Mouse (Mus musculus) left cerebral cortex, adult 11 months (tissue): ENCODE measurements around the gene Nudt21.

Experiments
- DNase-seq: peaks from one replicate; pipeline ENCODE4 v3.0.0; 2022; ENCODE audit warnings: low spot score

Nudt21 gene

GRCm38 (mm10) chr8:93998961-93999360, 37.9 kb downstream of the Nudt21 start:
- no peak for DNase-seq

- no peak for DNase-seq
Measured at GRCm38 (mm10) chr8:93989739-93990138, 47.1 kb downstream of the Nudt21 start.

GRCm38 (mm10) chr8:93984731-93985130, 52.1 kb downstream of the Nudt21 start:
- DNase-seq = no peak

GRCm38 (mm10) chr8:93983827-93984226, 53.0 kb downstream of the Nudt21 start:
- peak; percentile 36 for DNase-seq

- no peak for DNase-seq
Measured at GRCm38 (mm10) chr8:93981679-93982215, 55.1 kb downstream of the Nudt21 start.

- DNase-seq = no peak
Measured at GRCm38 (mm10) chr8:93980141-93980540, 56.7 kb downstream of the Nudt21 start.

GRCm38 (mm10) chr8:93976446-93977211, 60.2 kb downstream of the Nudt21 start:
- no peak for DNase-seq

GRCm38 (mm10) chr8:93975358-93975757, 61.5 kb downstream of the Nudt21 start:
- DNase-seq = no peak

- no peak for DNase-seq
Measured at GRCm38 (mm10) chr8:93974602-93975186, 62.1 kb downstream of the Nudt21 start.

GRCm38 (mm10) chr8:93973831-93974375, 62.9 kb downstream of the Nudt21 start:
- DNase-seq = no peak

GRCm38 (mm10) chr8:93972971-93973734, 63.7 kb downstream of the Nudt21 start:
- DNase-seq = no peak

- no peak for DNase-seq
Measured at GRCm38 (mm10) chr8:93972211-93972610, 64.6 kb downstream of the Nudt21 start.

GRCm38 (mm10) chr8:93971451-93971850, 65.4 kb downstream of the Nudt21 start:
- no peak for DNase-seq

GRCm38 (mm10) chr8:93969626-93970340, 67.0 kb downstream of the Nudt21 start:
- no peak for DNase-seq

GRCm38 (mm10) chr8:93968293-93968692, 68.5 kb downstream of the Nudt21 start:
- DNase-seq = no peak
